ENCODE assay signal across 22 mouse cellular contexts in the genomic region with DNA sequence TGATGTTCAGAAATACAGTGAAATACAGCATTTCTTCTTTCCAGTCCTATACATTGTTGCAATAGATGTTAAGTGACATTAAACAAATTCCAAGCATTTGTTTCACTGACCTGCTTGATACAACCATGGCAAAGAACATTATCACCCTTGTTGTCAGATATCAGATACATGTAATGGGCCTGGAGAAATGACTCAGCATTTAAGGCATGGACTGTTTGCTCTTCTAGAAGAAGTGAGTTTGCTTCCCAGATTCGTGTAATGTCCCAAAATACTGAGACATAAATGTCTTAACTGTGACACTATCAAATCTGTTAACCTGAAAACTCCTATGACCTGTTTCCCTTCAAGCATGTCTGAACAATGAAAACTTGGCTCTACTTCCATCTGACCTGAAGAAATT.
"Had no signal": no experiment of that assay in that cellular context is flagged by ENCODE, and none has a peak within 500 bp of the region (broad histone marks: within the 10 kb centered on the region; RNA-seq: fewer than 3 reads in every experiment).

No protein-coding gene starts in this region.

- H3K9me3 ChIP-seq: heart, embryonic 10.5 days; heart, embryonic 12.5 days; hindbrain, embryonic 10.5 days; hindbrain, embryonic 12.5 days; limb, embryonic 13.5 days; limb, embryonic 15.5 days had no signal

- H3K36me3 ChIP-seq: heart, embryonic 10.5 days; heart, embryonic 12.5 days; hindbrain, embryonic 10.5 days; hindbrain, embryonic 12.5 days; limb, embryonic 13.5 days; limb, embryonic 15.5 days had no signal

- H3K27ac ChIP-seq: gastrocnemius, adult 2 months; heart, embryonic 10.5 days; hindbrain, embryonic 10.5 days; hindbrain, embryonic 12.5 days; hindbrain, embryonic 14.5 days; layer of hippocampus, adult 2 months; left cerebral cortex, adult 2 months; limb, embryonic 13.5 days; limb, embryonic 15.5 days; liver, embryonic 14.5 days had no signal

- H3K4me3 ChIP-seq: gastrocnemius, adult 2 months; heart, embryonic 10.5 days; heart, embryonic 12.5 days; hindbrain, embryonic 10.5 days; hindbrain, embryonic 12.5 days; layer of hippocampus, adult 2 months; left cerebral cortex, adult 2 months; limb, embryonic 13.5 days; limb, embryonic 15.5 days had no signal

- DNase-seq: gastrocnemius, adult 2 months; gastrocnemius, postnatal 10 days; gastrocnemius, postnatal 25 days; heart, adult 18-20 months; heart, postnatal 10 days; heart, postnatal 4 days; kidney, adult 11 months; kidney, adult 8-10 months; kidney, postnatal 10 days; kidney, postnatal 25 days; kidney, postnatal 4 days; left cerebral cortex, postnatal 4 days had no signal

- H3K9ac ChIP-seq: heart, embryonic 12.5 days; hindbrain, embryonic 12.5 days; hindbrain, embryonic 14.5 days; limb, embryonic 13.5 days; limb, embryonic 15.5 days; liver, embryonic 14.5 days had no signal

- H3K4me1 ChIP-seq: heart, embryonic 10.5 days; heart, embryonic 12.5 days; hindbrain, embryonic 10.5 days; hindbrain, embryonic 12.5 days; limb, embryonic 13.5 days; limb, embryonic 15.5 days had no signal

- H3K27me3 ChIP-seq: heart, embryonic 12.5 days; hindbrain, embryonic 12.5 days; limb, embryonic 13.5 days; limb, embryonic 15.5 days had no signal
